21 mouse cellular contexts compared by ENCODE assay signal in the genomic region with DNA sequence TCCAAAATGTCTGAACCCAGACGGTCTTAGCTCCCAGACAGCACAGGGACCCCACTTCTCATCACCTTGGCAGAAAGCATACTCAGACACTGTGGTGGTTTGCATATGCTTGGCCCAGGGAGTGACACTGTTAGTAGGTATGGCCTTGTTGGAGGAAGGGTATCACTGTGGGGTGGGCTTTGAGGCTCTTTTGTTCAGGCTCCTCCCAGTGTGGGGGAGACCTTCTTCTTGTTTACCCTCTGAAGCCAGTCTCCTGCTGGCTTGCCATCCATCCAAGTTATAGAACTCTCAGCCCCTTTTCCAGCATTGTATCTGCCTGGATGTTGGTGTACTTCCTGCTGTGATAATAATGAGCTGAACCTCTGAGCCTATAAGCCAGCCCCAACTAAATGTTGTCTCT. TPM values are rescaled to one million over a fixed set of nuclear protein-coding genes. Genes with fewer than 3 reads are reported as not detected.
A peak's percentile ranks its signal among the peaks of the same experiment; 100 is the strongest.
DNase-seq lines count a peak whose midpoint lies in the region; ATAC-seq and TF ChIP-seq lines count a peak whose summit lies in the region.
"Had no signal": no experiment of that assay in that cellular context is flagged by ENCODE, and none has a peak within 500 bp of the region (broad histone marks: within the 10 kb centered on the region; RNA-seq: fewer than 3 reads in every experiment).

No protein-coding gene starts in this region.

- no peaks in the 10 kb centered on the region for H3K27me3 ChIP-seq in forebrain, embryonic 14.5 days (replicated peaks; ENCODE audit: control insufficient read depth, insufficient read depth, low read length)
- no peaks in the 10 kb centered on the region for H3K27me3 ChIP-seq in forebrain, embryonic 11.5 days (ENCODE audit: control insufficient read depth, insufficient read depth, low read length)
- no peaks in the 10 kb centered on the region for H3K27me3 ChIP-seq in midbrain, embryonic 13.5 days
- H3K27me3 ChIP-seq in midbrain, embryonic 10.5 days (ENCODE audit: low read depth, poor library complexity, severe bottlenecking) = no peaks in the 10 kb centered on the region
- H3K27me3 ChIP-seq in hindbrain, embryonic 16.5 days (replicated peaks; ENCODE audit: control insufficient read depth, insufficient read depth, low read length) = no peaks in the 10 kb centered on the region
- no peaks in the 10 kb centered on the region for H3K27me3 ChIP-seq in neural tube, embryonic 15.5 days (replicated peaks)
- H3K27me3 ChIP-seq in intestine, postnatal 0 days (replicated peaks; ENCODE audit: control insufficient read depth, insufficient read depth, low read length) = no peaks in the 10 kb centered on the region
- H3K27me3 ChIP-seq: heart, embryonic 13.5 days; intestine, embryonic 15.5 days; limb, embryonic 15.5 days; liver, embryonic 15.5 days had no signal

- WGBS in forebrain, embryonic 14.5 days = 86% methylated on average over 1 of the region's 1 CpGs
- WGBS in forebrain, embryonic 11.5 days = 76% methylated on average over 1 of the region's 1 CpGs
- WGBS in midbrain, embryonic 13.5 days = 63% methylated on average over 1 of the region's 1 CpGs
- 83% methylated on average over 1 of the region's 1 CpGs for WGBS in midbrain, embryonic 10.5 days
- 73% methylated on average over 1 of the region's 1 CpGs for WGBS in hindbrain, embryonic 16.5 days
- WGBS in neural tube, embryonic 15.5 days = 67% methylated on average over 1 of the region's 1 CpGs
- WGBS in intestine, postnatal 0 days = 77% methylated on average over 1 of the region's 1 CpGs

- no peak overlapping the region for H3K4me2 ChIP-seq in forebrain, embryonic 14.5 days (ENCODE audit: low read length)
- H3K4me2 ChIP-seq in forebrain, embryonic 11.5 days (ENCODE audit: low read depth, low read length, severe bottlenecking) = no peak overlapping the region
- no peak overlapping the region for H3K4me2 ChIP-seq in midbrain, embryonic 13.5 days (replicated peaks)
- H3K4me2 ChIP-seq in hindbrain, embryonic 16.5 days (ENCODE audit: low read length) = no peak overlapping the region
- H3K4me2 ChIP-seq in neural tube, embryonic 15.5 days = no peak overlapping the region
- no peak overlapping the region for H3K4me2 ChIP-seq in intestine, postnatal 0 days (replicated peaks; ENCODE audit: low read depth)
- H3K4me2 ChIP-seq: heart, embryonic 13.5 days; intestine, embryonic 15.5 days; limb, embryonic 15.5 days; liver, embryonic 15.5 days had no signal

- no peaks in the 10 kb centered on the region for H3K9me3 ChIP-seq in forebrain, embryonic 14.5 days (replicated peaks; ENCODE audit: control insufficient read depth, low read length)
- no peaks in the 10 kb centered on the region for H3K9me3 ChIP-seq in forebrain, embryonic 11.5 days (ENCODE audit: control insufficient read depth, low read length)
- H3K9me3 ChIP-seq in midbrain, embryonic 13.5 days = no peaks in the 10 kb centered on the region
- H3K9me3 ChIP-seq in midbrain, embryonic 10.5 days (replicated peaks) = no peaks in the 10 kb centered on the region
- H3K9me3 ChIP-seq in hindbrain, embryonic 16.5 days (ENCODE audit: control insufficient read depth, low read length) = no peaks in the 10 kb centered on the region
- H3K9me3 ChIP-seq in neural tube, embryonic 15.5 days (replicated peaks) = no peaks in the 10 kb centered on the region
- no peaks in the 10 kb centered on the region for H3K9me3 ChIP-seq in intestine, postnatal 0 days (ENCODE audit: control insufficient read depth)
- H3K9me3 ChIP-seq: G1E; heart, embryonic 13.5 days; intestine, embryonic 15.5 days; limb, embryonic 15.5 days; liver, embryonic 15.5 days had no signal

- no peak overlapping the region for H3K4me3 ChIP-seq in forebrain, embryonic 14.5 days (ENCODE audit: low read depth, low read length)
- H3K4me3 ChIP-seq in forebrain, embryonic 11.5 days (ENCODE audit: low read depth, low read length) = no peak overlapping the region
- H3K4me3 ChIP-seq in midbrain, embryonic 13.5 days (replicated peaks) = no peak overlapping the region
- no peak overlapping the region for H3K4me3 ChIP-seq in midbrain, embryonic 10.5 days
- H3K4me3 ChIP-seq in hindbrain, embryonic 16.5 days (ENCODE audit: low read length) = no peak overlapping the region
- no peak overlapping the region for H3K4me3 ChIP-seq in neural tube, embryonic 15.5 days (replicated peaks)
- no peak overlapping the region for H3K4me3 ChIP-seq in intestine, postnatal 0 days (ENCODE audit: low read depth, low read length)
- H3K4me3 ChIP-seq: heart, embryonic 13.5 days; intestine, embryonic 15.5 days; limb, embryonic 15.5 days; liver, embryonic 15.5 days had no signal

- no peak for TF ChIP-seq CTCF in intestine, postnatal 0 days (IDR thresholded peaks at IDR 0.05; ENCODE audit: low read depth)

- ATAC-seq in forebrain, embryonic 14.5 days = peak; percentile 37
- ATAC-seq in forebrain, embryonic 11.5 days (replicated peaks; ENCODE audit: low FRiP score) = no peak
- ATAC-seq in midbrain, embryonic 13.5 days = no peak
- peak; percentile 69 for ATAC-seq in hindbrain, embryonic 16.5 days
- ATAC-seq in neural tube, embryonic 15.5 days (ENCODE audit: low FRiP score) = peak; percentile 63; the same call in 1 of the 2 replicates
- ATAC-seq in intestine, postnatal 0 days = no peak

- H3K4me1 ChIP-seq in forebrain, embryonic 14.5 days (ENCODE audit: control insufficient read depth, insufficient read depth, low read length) = no peaks in the 10 kb centered on the region
- no peaks in the 10 kb centered on the region for H3K4me1 ChIP-seq in forebrain, embryonic 11.5 days (replicated peaks; ENCODE audit: control insufficient read depth, insufficient read depth, low read length)
- H3K4me1 ChIP-seq in midbrain, embryonic 13.5 days (replicated peaks) = no peaks in the 10 kb centered on the region
- H3K4me1 ChIP-seq in midbrain, embryonic 10.5 days = no peaks in the 10 kb centered on the region
- H3K4me1 ChIP-seq in hindbrain, embryonic 16.5 days (ENCODE audit: control insufficient read depth, insufficient read depth, low read depth, low read length) = no peaks in the 10 kb centered on the region
- H3K4me1 ChIP-seq in neural tube, embryonic 15.5 days = no peaks in the 10 kb centered on the region
- no peaks in the 10 kb centered on the region for H3K4me1 ChIP-seq in intestine, postnatal 0 days (replicated peaks; ENCODE audit: control insufficient read depth, insufficient read depth, low read length)
- H3K4me1 ChIP-seq: intestine, embryonic 15.5 days; limb, embryonic 15.5 days; liver, embryonic 15.5 days had no signal

- no peak overlapping the region for H3K9ac ChIP-seq in forebrain, embryonic 14.5 days (ENCODE audit: low read length)
- H3K9ac ChIP-seq in forebrain, embryonic 11.5 days (ENCODE audit: low read length) = no peak overlapping the region
- H3K9ac ChIP-seq in midbrain, embryonic 13.5 days (replicated peaks) = no peak overlapping the region
- no peak overlapping the region for H3K9ac ChIP-seq in hindbrain, embryonic 16.5 days (ENCODE audit: low read depth, low read length)
- no peak overlapping the region for H3K9ac ChIP-seq in neural tube, embryonic 15.5 days (replicated peaks)
- H3K9ac ChIP-seq in intestine, postnatal 0 days (ENCODE audit: low read depth, low read length) = no peak overlapping the region
- H3K9ac ChIP-seq: heart, embryonic 13.5 days; intestine, embryonic 15.5 days; limb, embryonic 15.5 days; liver, embryonic 15.5 days had no signal

- no peaks in the 10 kb centered on the region for H3K36me3 ChIP-seq in forebrain, embryonic 14.5 days (ENCODE audit: control insufficient read depth, insufficient read depth, low read length)
- H3K36me3 ChIP-seq in forebrain, embryonic 11.5 days (ENCODE audit: control insufficient read depth, insufficient read depth, low read length) = no peaks in the 10 kb centered on the region
- no peaks in the 10 kb centered on the region for H3K36me3 ChIP-seq in midbrain, embryonic 13.5 days
- no peaks in the 10 kb centered on the region for H3K36me3 ChIP-seq in midbrain, embryonic 10.5 days
- no peaks in the 10 kb centered on the region for H3K36me3 ChIP-seq in hindbrain, embryonic 16.5 days (ENCODE audit: control insufficient read depth, insufficient read depth, low read length)
- H3K36me3 ChIP-seq in neural tube, embryonic 15.5 days = no peaks in the 10 kb centered on the region
- no peaks in the 10 kb centered on the region for H3K36me3 ChIP-seq in intestine, postnatal 0 days (ENCODE audit: control insufficient read depth, insufficient read depth)
- H3K36me3 ChIP-seq: G1E; heart, embryonic 13.5 days; intestine, embryonic 15.5 days; limb, embryonic 15.5 days; liver, embryonic 15.5 days had no signal

- H3K27ac ChIP-seq in forebrain, embryonic 14.5 days (ENCODE audit: low read depth, low read length) = no peak overlapping the region
- H3K27ac ChIP-seq in forebrain, embryonic 11.5 days (ENCODE audit: low read depth, low read length) = no peak overlapping the region
- H3K27ac ChIP-seq in midbrain, embryonic 13.5 days = peak overlapping the region; percentile 45
- H3K27ac ChIP-seq in midbrain, embryonic 10.5 days (replicated peaks) = no peak overlapping the region
- peak overlapping the region; percentile 52; the same call in 1 of the 2 replicates for H3K27ac ChIP-seq in hindbrain, embryonic 16.5 days (ENCODE audit: low read depth, low read length)
- peak overlapping the region; percentile 54 for H3K27ac ChIP-seq in neural tube, embryonic 15.5 days (replicated peaks)
- no peak overlapping the region for H3K27ac ChIP-seq in intestine, postnatal 0 days (ENCODE audit: low read depth, low read length)
- H3K27ac ChIP-seq: heart, embryonic 13.5 days; intestine, embryonic 15.5 days; limb, embryonic 15.5 days; liver, embryonic 15.5 days; macrophage had no signal

- DNase-seq in forebrain, embryonic 14.5 days (ENCODE audit: low spot score) = peak; percentile 15
- no peak for DNase-seq in forebrain, embryonic 11.5 days (ENCODE audit: low spot score)
- DNase-seq in midbrain, embryonic 10.5 days (ENCODE audit: low spot score) = no peak
- DNase-seq: adrenal gland, postnatal 25 days; embryo, embryonic 11 days; kidney, postnatal 4 days; spleen, adult 18-20 months; thymus, postnatal 25 days had no signal

RNA-seq across cellular contexts. Expression of gene Gpr55, which starts 8.3 kb away (rescaled TPM):
- 0.05 TPM in 1 of 2 replicates, not detected in the other for polyA plus RNA-seq in forebrain, embryonic 14.5 days (2014; fragmentation: Nextera tagmentation; extraction: Ambion mirVana)
- not detected in 2 replicates for polyA plus RNA-seq in forebrain, embryonic 11.5 days (2014; fragmentation: Nextera tagmentation; extraction: Ambion mirVana)
- 0.05 and 0.07 TPM in 2 replicates for polyA plus RNA-seq in midbrain, embryonic 13.5 days (2015; fragmentation: Nextera tagmentation; extraction: Ambion mirVana)
- polyA plus RNA-seq in midbrain, embryonic 10.5 days (2016; fragmentation: Nextera tagmentation; extraction: Ambion mirVana) = not detected in 2 replicates
- polyA plus RNA-seq in hindbrain, embryonic 16.5 days (2015; fragmentation: Nextera tagmentation; extraction: Ambion mirVana) = 0.21 TPM in 2 replicates
- 0.10 and 0.19 TPM in 2 replicates for polyA plus RNA-seq in neural tube, embryonic 15.5 days (2015; fragmentation: Nextera tagmentation; extraction: Ambion mirVana)
- polyA plus RNA-seq in intestine, postnatal 0 days (2015; fragmentation: Nextera tagmentation; extraction: Ambion mirVana) = 0.30 and 0.42 TPM in 2 replicates
- polyA plus RNA-seq: kidney, embryonic 14.5 days; lung, embryonic 16.5 days; neural tube, embryonic 11.5 days had no signal

RNA-seq across cellular contexts. Expression of gene 4933407L21Rik, which starts 40.8 kb away (rescaled TPM):
- polyA plus RNA-seq in forebrain, embryonic 14.5 days (2014; fragmentation: Nextera tagmentation; extraction: Ambion mirVana) = 4.0 and 4.2 TPM in 2 replicates
- polyA plus RNA-seq in forebrain, embryonic 11.5 days (2014; fragmentation: Nextera tagmentation; extraction: Ambion mirVana) = 0.60 and 1.1 TPM in 2 replicates
- polyA plus RNA-seq in midbrain, embryonic 13.5 days (2015; fragmentation: Nextera tagmentation; extraction: Ambion mirVana) = 6.4 and 6.5 TPM in 2 replicates
- 0.20 and 1.0 TPM in 2 replicates for polyA plus RNA-seq in midbrain, embryonic 10.5 days (2016; fragmentation: Nextera tagmentation; extraction: Ambion mirVana)
- 7.5 and 9.5 TPM in 2 replicates for polyA plus RNA-seq in hindbrain, embryonic 16.5 days (2015; fragmentation: Nextera tagmentation; extraction: Ambion mirVana)
- polyA plus RNA-seq in neural tube, embryonic 15.5 days (2015; fragmentation: Nextera tagmentation; extraction: Ambion mirVana) = 6.7 and 6.8 TPM in 2 replicates
- 0.13 and 0.22 TPM in 2 replicates for polyA plus RNA-seq in intestine, postnatal 0 days (2015; fragmentation: Nextera tagmentation; extraction: Ambion mirVana)
- polyA plus RNA-seq: G1E; heart, embryonic 13.5 days; liver, embryonic 15.5 days; macrophage; neural tube, embryonic 11.5 days had no signal

RNA-seq across cellular contexts. Expression of gene Spata3, which starts 47.5 kb away (rescaled TPM):
- 0.45 TPM in 1 of 2 replicates, not detected in the other for polyA plus RNA-seq in forebrain, embryonic 14.5 days (2014; fragmentation: Nextera tagmentation; extraction: Ambion mirVana)
- polyA plus RNA-seq in forebrain, embryonic 11.5 days (2014; fragmentation: Nextera tagmentation; extraction: Ambion mirVana) = not detected in 2 replicates
- 0.27 TPM in 1 of 2 replicates, not detected in the other for polyA plus RNA-seq in midbrain, embryonic 13.5 days (2015; fragmentation: Nextera tagmentation; extraction: Ambion mirVana)
- polyA plus RNA-seq in midbrain, embryonic 10.5 days (2016; fragmentation: Nextera tagmentation; extraction: Ambion mirVana) = not detected in 2 replicates
- 0.56 and 0.89 TPM in 2 replicates for polyA plus RNA-seq in hindbrain, embryonic 16.5 days (2015; fragmentation: Nextera tagmentation; extraction: Ambion mirVana)
- polyA plus RNA-seq in neural tube, embryonic 15.5 days (2015; fragmentation: Nextera tagmentation; extraction: Ambion mirVana) = 0.41 and 0.60 TPM in 2 replicates
- not detected in 2 replicates for polyA plus RNA-seq in intestine, postnatal 0 days (2015; fragmentation: Nextera tagmentation; extraction: Ambion mirVana)
- polyA plus RNA-seq: G1E; heart, embryonic 13.5 days; intestine, embryonic 15.5 days; limb, embryonic 15.5 days; lung, embryonic 16.5 days; macrophage; neural tube, embryonic 11.5 days had no signal

Comparison
In these comparisons a context has a peak if more than half of its experiments do, and no peak if none do; other contexts are left out.
1. ATAC-seq: peak in forebrain, embryonic 14.5 days (single experiment), hindbrain, embryonic 16.5 days (single experiment) and neural tube, embryonic 15.5 days (single experiment); none in forebrain, embryonic 11.5 days (single experiment), midbrain, embryonic 13.5 days (single experiment) and intestine, postnatal 0 days (single experiment).
2. H3K27ac ChIP-seq: peak in midbrain, embryonic 13.5 days (single experiment), hindbrain, embryonic 16.5 days (single experiment) and neural tube, embryonic 15.5 days (single experiment); none in forebrain, embryonic 14.5 days (single experiment), forebrain, embryonic 11.5 days (single experiment), midbrain, embryonic 10.5 days (single experiment) and intestine, postnatal 0 days (single experiment).